Mouse (Mus musculus) cerebellum, adult 11-12 months (tissue): ENCODE data around the gene Art3.

Experiments
- DNase-seq: peaks from one replicate; pipeline ENCODE4 v3.0.0; 2022

Art3 gene

DNA sequence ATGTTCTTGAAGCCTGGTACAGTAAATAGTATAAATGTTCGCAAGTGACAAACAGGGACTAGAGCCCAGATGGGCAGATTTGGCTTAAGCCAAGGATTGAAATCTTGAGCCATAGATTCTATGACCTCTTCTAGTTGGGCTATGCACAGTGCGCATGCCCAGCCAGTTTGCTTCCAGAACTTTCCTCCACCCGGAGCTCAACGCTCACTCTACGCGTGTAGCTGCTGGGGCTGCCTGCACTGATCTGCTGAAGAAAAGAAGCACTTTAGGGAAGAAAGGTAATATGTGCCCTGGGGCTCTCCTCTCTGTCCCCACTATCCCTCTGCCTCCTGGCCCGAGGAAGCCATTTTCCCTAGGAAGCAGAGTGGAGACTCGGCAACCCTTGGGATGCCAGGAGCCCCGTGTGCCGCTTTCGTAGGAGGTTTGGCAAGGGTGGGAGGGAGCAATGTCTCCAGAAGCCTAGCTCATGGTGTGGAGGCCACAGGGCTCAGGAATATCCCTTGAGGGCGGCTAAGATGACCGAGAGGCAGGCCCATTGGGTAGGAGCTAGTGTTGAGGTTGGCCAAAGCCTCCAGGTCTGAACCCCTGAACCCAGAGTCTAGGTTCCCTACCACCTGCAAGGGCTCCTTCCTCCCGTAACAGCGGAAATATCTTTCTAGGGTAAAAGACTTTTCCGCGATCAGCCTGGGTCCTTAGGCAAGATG, at the start of gene Art3:
Art3 (plus strand) TSS at position 193 of the 704 bp plus-strand sequence.
- no peak for DNase-seq

DNA sequence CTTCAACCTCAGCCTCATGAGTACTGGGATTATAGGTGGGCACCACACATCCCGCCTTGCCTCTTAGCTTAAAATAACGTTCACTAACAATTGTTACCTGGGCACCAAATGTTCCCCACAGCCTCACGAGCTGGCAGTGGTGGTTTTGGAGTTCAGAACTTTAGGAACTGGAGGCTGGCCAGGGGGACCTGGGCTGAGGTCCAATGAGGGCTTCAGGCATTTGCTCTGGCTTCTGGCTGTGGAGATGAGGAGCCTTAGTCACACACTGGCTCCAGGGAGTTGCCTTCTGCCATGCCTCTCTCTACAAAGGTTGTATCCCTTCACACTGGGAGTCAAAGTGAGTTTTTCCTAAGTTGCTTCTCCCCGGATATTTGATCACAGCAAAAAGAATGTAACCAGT, 49.1 kb upstream of the Art3 start:
- no peak for DNase-seq

DNA sequence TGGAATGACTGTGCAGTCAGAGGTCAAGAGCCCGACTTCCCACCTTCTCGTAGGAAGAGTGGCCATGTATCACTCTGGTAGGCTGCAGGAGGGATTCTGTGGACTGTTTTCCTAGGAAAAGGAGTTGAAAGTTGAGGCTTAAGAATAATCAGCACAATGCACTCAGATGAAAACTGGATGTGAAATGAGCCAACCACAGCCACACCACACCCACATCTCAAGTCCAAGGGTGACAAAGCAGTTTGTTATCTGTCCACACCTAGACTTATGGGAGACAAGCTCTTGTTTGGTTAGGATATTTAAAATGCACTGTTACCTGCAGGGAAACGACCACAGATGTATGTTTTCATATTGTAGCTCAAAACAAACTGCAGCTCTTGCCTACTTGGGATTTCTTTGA, 48.5 kb upstream of the Art3 start:
- no peak for DNase-seq

DNA sequence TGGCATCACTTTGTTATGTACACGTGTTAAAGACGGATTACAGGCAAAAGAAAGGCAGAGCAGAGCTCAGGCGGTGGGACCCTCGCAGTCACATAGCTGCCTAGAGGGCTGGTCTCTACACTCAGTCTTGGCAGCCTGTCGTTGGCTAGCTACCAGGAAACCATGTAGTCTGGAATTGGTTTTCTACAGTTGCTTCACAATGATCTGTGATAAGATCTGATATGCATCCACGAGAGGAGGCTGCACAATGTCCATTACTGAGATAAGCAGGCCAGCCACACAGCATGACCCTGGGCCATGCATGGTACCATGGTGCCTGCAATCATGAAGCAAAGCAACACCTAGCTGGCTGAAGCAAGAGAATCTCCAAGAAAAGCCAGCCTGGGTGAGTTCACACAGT, 43.8 kb upstream of the Art3 start:
- no peak for DNase-seq

DNA sequence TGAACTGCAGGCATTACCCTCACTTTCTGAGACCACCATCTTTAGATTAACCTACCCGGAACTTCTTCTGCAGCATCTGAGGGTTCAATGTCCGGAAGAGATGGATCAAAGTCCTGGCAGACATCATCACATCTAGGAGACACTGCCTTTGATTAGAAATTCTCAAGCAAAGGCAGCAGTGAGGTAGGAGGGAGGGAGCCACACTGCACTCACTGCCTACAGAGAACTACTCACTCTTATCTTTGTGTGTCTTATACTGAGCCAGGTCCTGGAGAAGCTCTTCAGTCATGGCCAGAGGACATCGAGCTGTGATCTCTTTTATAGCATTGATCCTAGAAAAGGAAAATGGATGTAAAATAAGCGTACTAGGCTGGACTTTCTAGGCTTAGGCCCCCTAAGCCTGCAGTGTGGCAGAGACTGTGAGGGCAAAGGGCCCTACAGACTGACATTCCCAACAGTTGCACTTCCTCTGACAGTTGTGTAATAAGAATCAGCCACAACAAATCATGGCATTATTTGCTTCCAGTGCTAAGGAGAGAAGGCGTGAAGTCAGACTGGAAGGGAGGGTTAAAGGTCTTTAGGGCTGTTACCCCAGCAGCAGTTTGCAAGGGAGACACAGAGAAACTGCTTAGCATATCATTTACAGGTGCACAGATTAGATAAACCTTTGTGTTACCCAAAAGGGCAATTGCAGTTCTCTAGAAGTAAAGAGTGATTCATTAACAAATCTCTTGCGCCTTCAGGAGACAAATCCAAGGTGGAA, 39.8 kb upstream of the Art3 start:
- no peak for DNase-seq

DNA sequence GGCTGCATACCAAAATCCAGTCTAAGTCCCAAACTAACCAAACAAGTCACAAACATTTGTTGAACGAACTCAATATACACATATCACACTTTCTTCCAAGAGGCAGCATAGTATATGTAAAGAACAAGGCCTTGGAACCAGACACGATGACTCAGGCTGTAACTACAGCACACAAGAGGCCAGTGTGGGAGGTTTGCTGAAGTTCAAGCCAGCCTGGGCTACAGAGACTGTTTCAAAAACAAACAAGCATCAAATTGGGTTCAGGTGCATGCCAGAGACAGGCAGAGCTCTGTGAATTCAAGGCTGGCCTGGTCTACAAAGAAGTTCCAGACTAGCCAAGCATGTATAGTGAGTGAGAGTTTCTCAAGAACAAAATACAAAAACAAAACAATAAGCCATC, 37.1 kb upstream of the Art3 start:
- DNase-seq = no peak

DNA sequence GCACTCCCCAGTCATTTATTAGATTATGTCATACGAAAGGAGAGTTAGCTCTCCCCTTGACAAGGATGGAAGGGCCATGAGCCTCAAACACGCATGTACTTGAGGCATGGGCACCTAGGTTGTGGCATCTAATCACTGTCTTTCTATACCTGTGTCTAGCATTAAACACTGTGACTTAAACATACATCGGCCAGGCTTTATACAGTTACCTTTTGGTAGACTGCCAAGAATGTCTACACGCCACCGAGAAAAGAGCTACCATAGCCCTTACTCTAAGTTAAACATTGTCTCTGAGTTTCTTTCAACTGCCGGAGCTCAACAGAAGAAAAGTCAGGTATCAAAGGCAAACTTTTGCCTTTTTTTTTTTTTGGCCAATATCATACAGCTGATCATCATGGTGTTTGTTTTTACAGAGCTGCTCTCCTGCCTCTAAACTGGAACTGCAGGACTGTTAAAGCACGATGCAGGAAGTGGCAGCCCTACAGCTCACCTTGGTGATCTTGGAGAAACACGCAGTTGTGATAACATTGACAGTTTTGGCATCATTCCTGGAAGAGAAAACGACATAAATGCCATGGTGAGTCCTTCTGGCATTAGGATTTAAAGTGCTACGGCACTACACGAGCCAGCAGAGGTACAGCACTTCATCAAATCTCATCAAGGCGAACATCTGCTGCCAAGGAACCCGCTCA, 29.3 kb upstream of the Art3 start:
- DNase-seq = no peak

DNA sequence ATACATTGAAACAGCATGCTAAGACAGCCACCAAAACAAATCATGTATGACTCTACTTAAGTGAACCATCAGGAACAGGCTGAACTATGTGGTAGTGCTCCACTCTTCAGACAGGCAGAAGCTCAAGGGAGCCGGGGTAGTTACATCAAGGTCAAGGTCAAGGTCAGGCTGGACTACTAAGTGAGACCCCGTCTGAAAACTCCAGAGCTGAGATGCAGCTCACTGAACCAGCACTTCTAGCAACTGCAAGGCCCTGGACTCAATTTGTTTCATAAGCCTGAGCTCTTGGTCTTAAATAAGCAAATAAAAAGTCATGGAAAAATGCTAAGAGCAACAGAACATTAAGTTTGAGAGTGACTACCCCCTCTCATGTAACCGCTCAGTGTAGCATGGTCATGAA, 27.3 kb upstream of the Art3 start:
- no peak for DNase-seq

DNA sequence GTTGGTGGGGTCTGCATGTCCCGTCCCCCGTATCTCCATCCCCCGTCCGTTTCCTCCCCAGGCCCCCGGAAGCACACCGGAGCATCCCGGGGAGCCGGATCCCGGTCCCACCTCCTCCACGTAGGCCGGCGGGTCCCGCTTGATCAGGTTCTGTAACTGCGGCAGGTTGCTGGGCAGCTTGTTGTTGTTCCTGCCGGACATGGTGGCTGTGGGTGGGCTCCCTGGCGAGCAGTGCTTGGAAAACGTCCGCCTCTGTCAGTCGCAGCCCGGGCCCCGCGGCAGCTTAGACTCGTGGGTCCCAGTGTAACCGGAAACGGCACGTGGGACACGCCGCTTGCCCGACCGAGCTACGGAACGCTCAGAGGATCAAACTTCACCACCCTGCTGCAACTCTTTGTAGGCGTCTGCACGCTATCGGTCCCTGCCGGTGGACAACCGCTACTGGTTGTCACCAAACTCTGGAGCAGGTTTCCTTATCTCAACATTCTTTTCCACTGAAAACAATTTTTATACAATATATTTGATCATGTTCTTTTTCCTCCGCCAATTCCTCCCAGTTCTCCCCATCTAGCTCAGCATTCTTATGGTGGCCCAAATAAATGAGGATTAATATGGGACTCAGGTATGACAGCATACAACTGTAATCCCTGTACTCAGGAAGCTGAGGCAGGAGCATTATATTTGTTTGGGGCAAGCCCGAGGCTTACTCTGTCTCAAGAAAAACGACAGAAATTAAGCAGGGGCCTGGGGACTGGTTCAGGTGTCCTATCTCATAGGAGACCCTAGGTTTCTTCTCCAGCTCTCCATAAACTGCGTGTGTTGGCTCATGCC, 21.7 kb upstream of the Art3 start, which contains the start of gene Sdad1:
Sdad1 (minus strand) TSS at position 799 of the 831 bp plus-strand sequence.
- peak; percentile 92 for DNase-seq

DNA sequence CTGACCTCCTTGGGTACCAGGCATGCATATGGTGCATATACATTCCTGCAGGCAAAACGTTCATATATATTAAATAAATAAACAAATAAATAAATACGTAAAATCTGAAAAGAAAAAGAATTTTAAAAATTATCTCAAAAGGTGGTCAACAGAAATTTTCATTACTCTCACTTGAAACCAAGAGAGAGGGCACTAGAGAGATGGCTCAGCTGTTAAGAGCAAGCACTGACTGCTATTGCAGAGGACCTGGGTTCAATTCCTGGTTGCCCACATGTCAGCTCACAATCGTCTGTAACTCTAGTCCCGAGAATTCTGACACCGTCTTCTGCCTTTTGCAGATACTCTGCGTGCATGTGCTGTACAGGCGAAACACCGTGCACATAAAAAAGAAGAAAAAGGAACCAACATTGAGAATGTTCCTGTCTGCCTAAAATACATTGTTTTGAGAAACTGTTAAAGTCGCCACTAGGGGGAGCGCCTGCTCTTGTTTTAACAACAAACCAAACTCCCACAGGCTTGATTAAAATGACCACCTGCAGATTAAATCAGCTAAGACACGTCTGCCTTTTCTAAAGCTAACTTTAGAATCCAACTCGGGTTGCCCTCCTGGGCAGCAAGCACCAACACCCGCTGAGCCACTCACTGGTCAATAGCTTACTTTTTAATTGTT, 19.4 kb upstream of the Art3 start:
- DNase-seq = peak; percentile 72

DNA sequence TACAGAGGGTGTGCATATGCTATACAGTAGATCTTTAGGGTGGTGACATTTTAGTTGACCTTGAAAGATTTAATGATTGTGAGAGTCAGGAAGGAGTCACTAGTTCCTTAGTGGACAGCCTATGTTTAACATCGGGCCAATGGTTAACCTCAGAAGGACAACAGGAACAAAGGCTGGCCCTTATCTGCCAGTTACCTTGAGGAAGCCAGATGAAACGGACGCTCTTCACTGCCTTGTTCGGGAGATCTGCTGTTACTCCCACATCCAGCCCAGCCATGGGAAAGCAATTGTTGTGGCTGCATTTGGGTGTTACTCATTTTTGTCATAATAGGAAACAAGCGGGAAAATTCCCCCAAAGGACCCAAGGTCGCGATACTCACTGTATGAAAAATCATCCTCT, 17.9 kb upstream of the Art3 start:
- DNase-seq = no peak

DNA sequence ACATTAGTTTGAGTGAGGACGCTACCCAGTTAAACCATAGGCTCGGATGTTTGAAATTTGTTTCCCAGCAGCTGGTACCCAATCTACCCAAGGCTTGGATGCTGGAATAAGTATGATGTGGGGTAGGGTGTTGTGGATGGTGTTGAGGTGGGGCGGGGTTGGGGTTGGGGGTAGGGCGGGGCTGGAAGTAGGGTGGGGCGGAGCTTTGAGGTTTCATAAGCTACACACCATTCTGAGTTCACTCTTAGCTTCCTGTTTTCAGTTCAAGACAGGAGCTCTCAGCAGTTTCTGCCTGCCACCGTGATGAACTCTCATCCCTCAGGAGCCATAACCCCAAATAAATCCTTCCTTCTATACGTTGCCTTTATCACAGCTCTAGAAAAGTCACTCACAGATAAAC, 13.5 kb upstream of the Art3 start:
- no peak for DNase-seq

DNA sequence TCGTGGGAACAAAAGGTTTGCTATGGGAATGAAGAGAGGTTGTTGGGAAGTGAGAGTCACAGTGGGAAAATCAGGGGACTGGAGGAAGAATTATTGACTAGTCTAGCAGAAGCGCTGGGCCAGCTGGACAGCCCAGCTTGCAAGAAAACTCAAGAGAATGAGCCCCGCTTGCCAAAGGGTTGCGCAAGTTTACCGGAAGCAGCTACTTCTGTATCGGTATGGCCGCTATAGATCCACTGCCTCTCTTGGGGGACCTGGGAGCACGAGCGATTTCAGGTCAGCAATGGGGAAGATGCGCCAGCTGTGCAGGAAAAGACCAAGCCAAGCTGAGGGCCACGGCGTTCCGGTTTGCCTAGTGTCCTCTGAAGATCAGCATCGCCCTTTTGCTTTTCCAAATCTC, 13.0 kb upstream of the Art3 start:
- no peak for DNase-seq

DNA sequence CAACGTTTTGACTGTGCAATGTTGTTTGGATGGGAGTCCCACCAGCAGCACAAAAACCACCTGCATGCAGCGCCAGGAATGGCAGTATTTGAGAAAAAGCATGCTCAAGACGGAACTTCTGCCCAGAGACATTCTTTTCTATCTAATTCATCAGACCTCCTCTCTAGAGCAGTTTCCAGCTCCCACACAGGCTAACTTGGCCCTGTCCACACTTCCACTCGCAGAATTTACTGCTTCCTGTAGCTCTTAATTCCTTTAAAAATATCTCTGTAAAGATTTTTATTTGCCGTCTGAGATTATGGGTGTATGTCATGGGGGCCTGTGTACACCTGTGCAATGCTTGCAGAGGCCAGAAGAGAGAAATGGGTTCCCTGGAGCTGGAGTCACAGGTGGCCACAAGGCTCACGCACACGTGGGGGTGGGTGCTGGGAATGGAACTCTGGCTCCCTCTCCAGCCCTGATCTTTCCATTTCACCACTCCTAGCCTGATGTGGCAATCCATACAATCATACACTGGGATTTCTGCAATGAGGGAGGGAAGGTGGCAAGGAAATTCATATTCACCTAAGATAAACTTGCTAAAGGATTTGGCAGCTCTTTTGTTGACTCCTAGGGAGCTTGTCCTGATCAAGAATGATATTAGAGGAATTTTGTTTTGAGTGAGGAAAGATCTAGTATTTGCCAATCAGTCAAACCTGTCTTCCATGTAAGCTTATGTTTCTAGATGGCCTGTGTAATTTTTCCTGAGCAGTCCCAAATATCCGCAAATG, 9.8 kb upstream of the Art3 start:
- no peak for DNase-seq

DNA sequence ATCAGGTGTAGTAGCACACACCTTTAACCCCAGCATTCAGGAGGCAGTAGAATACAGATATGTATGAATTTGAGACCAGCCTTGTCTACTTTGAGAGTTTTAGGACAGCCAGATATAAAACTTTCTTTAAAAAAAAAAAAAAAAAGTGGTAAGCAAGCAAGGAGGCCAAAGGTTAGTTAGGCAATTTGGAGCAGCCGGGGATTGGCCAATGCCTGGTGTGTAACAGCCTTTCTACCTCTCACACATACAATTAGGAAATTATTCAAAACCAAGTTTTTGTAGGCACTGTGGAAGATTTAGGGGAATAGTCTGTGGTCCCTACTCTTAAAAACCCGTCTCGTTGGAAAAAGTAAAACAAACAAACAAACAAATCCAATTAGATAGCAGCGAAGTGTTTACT, 9.0 kb upstream of the Art3 start:
- no peak for DNase-seq

DNA sequence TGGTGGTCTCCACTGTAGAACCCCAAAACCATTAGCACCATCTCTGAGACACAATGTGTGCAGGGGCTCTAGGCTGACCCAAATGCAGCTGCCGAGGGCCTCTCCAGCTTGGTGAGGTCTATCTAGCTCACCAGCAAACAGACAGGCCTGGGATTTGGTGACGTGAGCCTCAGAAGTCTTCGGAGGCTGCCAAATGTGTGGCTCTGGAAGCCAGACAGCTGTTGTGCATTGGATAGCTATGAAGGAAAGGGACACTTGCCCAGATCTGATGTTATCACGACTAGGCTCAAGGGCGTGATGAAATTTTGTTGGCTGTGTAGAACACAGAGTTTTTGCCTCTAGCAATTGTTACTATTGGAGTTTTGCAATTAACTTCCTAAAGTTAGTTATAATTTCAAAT, 8.4 kb upstream of the Art3 start:
- DNase-seq = no peak

DNA sequence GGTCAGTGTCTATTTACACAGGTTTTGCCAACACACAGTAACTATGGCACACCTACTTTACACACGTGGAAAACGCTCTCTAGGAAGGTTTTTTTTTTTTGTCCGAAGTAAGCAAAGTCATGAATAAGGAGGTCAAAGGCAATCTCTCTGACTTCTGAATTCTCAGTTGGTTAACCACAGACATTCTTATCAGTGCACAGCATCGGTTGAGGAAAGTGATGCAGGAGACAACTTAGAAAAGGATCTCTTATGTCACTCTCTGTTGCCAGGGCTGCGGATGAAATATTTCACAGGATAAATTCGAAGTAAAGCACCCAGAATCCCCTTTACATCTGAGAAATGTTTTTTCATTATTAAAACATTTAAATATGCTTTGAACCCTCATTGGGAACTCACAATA, 4.3 kb upstream of the Art3 start:
- DNase-seq = no peak

DNA sequence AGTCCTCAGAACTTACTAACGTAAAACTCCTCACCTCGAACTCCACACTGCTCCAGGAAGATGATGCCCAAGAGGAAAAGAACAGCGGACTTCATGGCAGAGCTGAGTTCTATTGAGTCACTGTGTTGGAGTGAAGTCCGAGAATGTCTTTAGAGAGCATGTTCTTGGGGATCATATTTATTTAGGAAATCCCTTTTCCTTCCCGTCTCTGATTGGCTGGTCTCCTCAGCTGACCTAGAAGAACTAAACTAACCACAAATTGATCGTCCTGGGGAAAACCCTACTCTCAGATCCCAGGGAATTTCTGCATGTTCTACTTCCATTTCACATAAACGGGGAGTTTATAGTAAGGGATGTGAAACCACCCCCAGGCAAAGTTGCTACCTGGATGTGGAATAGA, 3.7 kb upstream of the Art3 start, which contains the start of gene Cxcl9:
Cxcl9 (minus strand) TSS at position 151 of the 400 bp plus-strand sequence.
- no peak for DNase-seq

DNA sequence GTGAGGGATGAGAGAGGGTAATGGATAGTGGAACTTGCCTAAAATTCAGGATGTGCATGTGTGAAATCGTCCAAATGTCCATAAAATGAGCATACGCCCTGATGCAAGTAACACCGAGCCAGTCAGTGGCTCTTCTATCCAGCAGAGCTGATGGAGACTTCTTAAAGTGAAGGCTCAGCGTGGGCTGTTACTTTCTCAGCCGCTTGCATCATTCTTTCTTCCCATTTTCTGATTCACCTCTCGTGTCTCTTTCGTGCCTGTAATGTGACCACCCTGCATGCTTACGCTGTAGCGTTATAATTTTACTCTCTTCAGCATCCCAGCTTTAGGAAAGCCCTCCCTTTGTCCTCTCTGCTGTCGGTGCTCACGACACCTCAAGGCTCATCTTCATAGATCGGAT, 505 bp upstream of the Art3 start:
- no peak for DNase-seq

DNA sequence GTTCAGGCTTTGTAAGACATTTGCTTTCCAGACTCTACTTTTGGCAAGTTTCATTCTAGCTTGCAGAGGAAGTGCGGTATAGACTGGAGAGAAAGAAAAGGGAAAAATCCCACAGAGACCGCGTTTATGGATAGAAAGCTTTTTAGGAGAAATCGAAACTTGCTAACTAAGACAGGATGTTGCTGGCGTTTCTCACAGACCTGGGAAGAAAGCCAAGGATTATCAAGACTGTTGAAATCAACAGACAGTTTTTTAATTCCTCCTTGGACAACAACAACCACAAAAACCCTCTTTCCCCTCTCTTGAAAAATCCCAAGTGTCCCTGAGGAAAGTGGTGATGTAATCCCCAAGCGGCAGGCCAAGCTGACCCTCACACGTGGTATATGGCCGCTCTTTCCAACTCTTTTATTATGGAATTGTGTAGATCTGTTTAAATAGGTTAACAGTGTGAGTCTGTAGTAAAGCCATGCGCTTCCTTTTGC, 773 bp downstream of the Art3 start:
- no peak for DNase-seq

DNA sequence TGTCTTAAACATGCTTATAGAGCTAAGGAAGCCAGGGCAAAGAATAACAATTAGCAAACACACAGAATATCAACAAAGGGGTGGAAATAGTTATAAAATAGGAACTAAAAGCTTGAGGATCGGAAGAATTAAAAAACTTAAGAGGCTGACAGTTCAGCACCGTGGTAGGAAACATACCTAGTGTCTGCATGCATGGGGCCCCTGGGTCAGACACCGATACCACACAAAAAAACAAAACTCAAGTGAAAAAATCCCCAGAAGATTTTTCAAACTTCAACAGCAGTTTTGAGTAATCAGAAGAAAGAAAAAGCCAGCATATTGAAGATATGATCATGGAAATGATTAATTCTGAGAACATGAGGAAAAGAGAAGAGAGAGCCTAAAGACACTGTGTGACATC, 5.1 kb downstream of the Art3 start:
- no peak for DNase-seq

DNA sequence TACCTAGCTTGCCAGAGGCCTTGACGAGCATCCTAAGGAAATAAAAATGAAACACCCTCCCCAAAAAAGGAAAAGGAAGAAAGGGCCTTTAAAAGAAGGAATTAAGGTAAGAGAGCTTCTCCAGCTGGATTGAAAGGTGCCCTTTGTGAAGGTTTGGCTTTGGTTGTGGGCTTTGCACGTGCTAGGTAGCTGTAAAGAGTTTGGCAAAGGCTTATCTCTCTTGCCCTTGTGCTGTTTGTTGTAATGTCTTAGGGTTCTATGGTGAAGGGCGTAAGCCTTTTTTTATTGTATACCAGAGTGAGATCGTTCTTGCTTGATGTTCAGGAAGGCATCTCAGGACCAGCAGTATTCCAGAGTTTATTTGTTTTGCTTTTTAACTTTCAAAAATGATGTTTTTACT, 9.0 kb downstream of the Art3 start:
- no peak for DNase-seq
